Mouse (Mus musculus): ENCODE measurements at regions not wholly inside any gene's neighbourhood (a gene's known extent, or its start where the extent isn't known, plus 50 kb on each side); places are given as distances from the start of the nearest gene placed in this dataset.

GRCm38 (mm10) chr13:52175665-52176064, 329.2 kb downstream of the Gadd45g start:
- TF ChIP-seq TAL1 (IDR thresholded peaks at IDR 0.05; ENCODE audit: low read length) (no peak), GATA1 (IDR thresholded peaks at IDR 0.05; ENCODE audit: low read length) (no peak)

All from erythroblast, embryonic 14.5 days (primary cell).